Mouse (Mus musculus): ENCODE results near the gene Vwde. TPM values are rescaled to one million over a fixed set of nuclear protein-coding genes. Genes with fewer than 3 reads are reported as not detected.

Vwde gene
- polyA plus RNA-seq, 1 experiment from 2014 or later, result 0.04 TPM

DNA sequence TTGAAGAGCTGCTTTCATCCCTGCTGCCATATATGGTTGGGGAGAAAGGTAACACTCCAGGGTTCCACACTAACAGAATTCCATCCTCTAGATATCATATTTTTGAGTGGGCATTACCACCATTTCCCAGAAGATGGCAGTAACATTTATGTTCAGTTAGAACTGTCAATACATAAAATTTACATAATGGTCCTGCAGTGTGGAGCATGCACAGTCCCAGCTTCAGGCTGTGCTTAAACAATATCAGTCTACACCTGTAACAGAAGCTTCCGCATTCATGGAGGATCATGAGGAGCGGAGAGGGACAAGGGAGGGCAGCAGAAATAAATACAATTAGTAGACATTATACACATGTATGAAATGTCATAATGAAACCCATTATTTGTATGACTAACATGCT is 65.3 kb downstream of the Vwde start:
- 92% methylated on average over 2 of the region's 2 CpGs for WGBS

DNA sequence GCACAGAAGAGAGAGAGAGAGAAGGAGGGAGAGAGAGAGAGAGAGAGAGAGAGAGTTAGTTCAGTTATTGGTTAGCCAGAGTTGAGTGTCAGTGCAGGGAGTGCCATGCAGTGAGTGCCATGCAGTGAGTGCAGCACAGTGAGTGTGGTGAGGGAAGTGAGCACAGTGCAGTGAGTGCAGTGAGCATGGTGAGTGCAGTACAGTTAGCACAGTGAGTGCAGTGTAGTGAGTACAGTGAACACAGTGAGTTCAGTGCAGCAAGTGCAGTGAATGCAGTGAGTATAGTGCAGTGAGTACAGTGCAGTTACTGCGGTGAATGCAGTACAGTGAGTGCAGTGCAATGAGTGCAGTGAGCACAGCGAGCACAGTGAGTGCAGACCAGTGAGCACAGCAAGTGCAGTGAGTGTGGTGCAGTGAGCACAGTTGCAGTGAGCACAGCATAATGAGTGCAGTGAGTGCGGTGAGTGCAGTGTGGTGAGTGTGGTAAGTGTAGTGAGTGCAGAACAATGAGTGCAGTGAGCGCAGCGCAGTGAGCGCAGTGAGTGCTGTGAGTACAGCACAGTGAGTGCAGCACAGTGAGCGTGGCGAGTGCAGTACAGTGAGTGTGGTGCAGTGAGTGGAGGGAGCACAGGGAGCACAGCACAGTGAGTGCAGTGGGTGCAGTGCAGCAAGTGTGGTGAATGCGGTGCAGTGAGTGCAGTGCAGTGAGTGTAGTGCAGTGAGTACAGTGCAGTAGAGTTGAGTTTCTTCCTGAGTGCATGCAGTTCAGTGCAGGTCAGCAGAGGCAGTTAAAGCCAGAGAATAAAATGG is 70.7 kb downstream of the Vwde start:
- no peak overlapping the region for H3K4me3 ChIP-seq (replicated peaks; ENCODE audit: low read length)
- 96% methylated on average over 9 of the region's 9 CpGs for WGBS
- no peak overlapping the region for H3K9ac ChIP-seq (replicated peaks; ENCODE audit: low read depth, low read length)
- H3K9me3 ChIP-seq (ENCODE audit: control insufficient read depth, low read length), result peaks cover 3% of the 10 kb centered on the region; the same call in 1 of the 2 replicates
- no peaks in the 10 kb centered on the region for H3K27me3 ChIP-seq (replicated peaks; ENCODE audit: control insufficient read depth, insufficient read depth, low read length)
- H3K27ac ChIP-seq (ENCODE audit: low read length), result no peak overlapping the region
- peak; percentile 40; the same call in 1 of the 2 replicates for ATAC-seq
- H3K36me3 ChIP-seq (ENCODE audit: control insufficient read depth, insufficient read depth), result no peaks in the 10 kb centered on the region
- no peaks in the 10 kb centered on the region for H3K4me1 ChIP-seq (replicated peaks; ENCODE audit: control insufficient read depth, insufficient read depth, low read length)
- no peak overlapping the region for H3K4me2 ChIP-seq (ENCODE audit: low read length)

More for the DNA sequence above, 65.3 kb downstream of the Vwde start:
- no peaks in the 10 kb centered on the region for H3K27me3 ChIP-seq (replicated peaks; ENCODE audit: control insufficient read depth, insufficient read depth, low read length)
- no peak overlapping the region for H3K27ac ChIP-seq (ENCODE audit: low read length)
- H3K9ac ChIP-seq (replicated peaks; ENCODE audit: low read depth, low read length), result no peak overlapping the region
- ATAC-seq, result peak; percentile 63
- no peaks in the 10 kb centered on the region for H3K4me1 ChIP-seq (replicated peaks; ENCODE audit: control insufficient read depth, insufficient read depth, low read length)
- H3K36me3 ChIP-seq (ENCODE audit: control insufficient read depth, insufficient read depth), result no peaks in the 10 kb centered on the region
- H3K9me3 ChIP-seq (ENCODE audit: control insufficient read depth, low read length), result no peaks in the 10 kb centered on the region
- no peak overlapping the region for H3K4me2 ChIP-seq (ENCODE audit: low read length)
- no peak overlapping the region for H3K4me3 ChIP-seq (replicated peaks; ENCODE audit: low read length)

DNA sequence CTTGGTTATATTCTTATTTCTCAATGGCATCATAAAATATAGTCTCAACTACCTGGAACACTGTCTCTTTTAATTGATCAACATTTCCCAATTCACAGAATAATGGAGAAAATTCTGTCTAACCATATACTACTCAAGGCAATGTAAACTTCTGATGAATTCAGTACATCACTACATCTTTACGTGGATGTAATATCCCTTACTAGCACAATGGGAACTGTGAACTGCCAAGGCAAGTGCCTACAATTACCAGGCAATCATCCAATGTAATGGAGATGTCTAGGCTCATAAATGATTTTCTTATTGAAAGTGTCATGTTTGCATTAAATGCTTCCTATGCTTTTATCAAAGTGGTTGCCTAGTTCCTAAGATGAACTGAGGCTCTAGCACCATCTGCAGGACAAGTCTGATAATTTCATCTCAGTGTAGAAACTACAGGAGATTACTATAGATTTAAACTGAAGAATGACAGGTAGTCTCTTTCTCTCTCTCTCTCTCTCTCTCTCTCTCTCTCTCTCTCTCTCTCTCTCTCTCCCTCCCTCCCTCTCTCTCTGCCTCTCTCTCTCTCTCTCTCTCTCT is 72.6 kb downstream of the Vwde start:
- Histone ChIP-seq H3K4me1 (replicated peaks; ENCODE audit: control insufficient read depth, insufficient read depth, low read length) (no peaks in the 10 kb centered on the region), H3K4me2 (ENCODE audit: low read length) (no peak overlapping the region), H3K27me3 (replicated peaks; ENCODE audit: control insufficient read depth, insufficient read depth, low read length) (no peaks in the 10 kb centered on the region), H3K4me3 (replicated peaks; ENCODE audit: low read length) (no peak overlapping the region), H3K9ac (replicated peaks; ENCODE audit: low read depth, low read length) (no peak overlapping the region), H3K27ac (ENCODE audit: low read length) (no peak overlapping the region), H3K9me3 (ENCODE audit: control insufficient read depth, low read length) (peaks cover 3% of the 10 kb centered on the region; the same call in 1 of the 2 replicates), H3K36me3 (ENCODE audit: control insufficient read depth, insufficient read depth) (no peaks in the 10 kb centered on the region)
- 64% methylated on average over 1 of the region's 1 CpGs for WGBS
- ATAC-seq, result peak; percentile 77

DNA sequence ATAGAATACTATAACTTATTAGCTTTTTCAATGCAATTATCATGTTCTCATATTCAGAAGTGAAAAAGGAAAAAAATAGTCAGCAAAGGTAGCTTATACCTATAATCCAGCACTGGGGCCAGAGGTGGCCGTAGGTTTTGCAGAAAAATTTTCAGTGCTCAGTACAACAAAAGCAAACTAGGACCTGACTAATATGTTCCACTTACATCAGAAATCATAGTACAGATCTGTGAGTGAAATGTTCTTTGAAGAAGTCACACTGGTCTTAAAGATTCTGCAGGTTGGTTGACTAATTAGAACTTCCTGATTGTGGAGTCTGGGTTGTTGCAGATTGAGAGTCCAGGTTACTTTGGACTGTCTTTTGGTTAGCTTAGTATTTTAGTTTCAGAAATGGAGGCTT is 87.5 kb downstream of the Vwde start:
- Histone ChIP-seq H3K27ac (ENCODE audit: low read length) (no peak overlapping the region), H3K4me1 (replicated peaks; ENCODE audit: control insufficient read depth, insufficient read depth, low read length) (no peaks in the 10 kb centered on the region), H3K27me3 (replicated peaks; ENCODE audit: control insufficient read depth, insufficient read depth, low read length) (no peaks in the 10 kb centered on the region), H3K9me3 (ENCODE audit: control insufficient read depth, low read length) (no peaks in the 10 kb centered on the region), H3K9ac (replicated peaks; ENCODE audit: low read depth, low read length) (no peak overlapping the region), H3K4me3 (replicated peaks; ENCODE audit: low read length) (no peak overlapping the region), H3K4me2 (ENCODE audit: low read length) (no peak overlapping the region), H3K36me3 (ENCODE audit: control insufficient read depth, insufficient read depth) (no peaks in the 10 kb centered on the region)
- 100% methylated on average over 1 of the region's 1 CpGs for WGBS
- ATAC-seq, result no peak

DNA sequence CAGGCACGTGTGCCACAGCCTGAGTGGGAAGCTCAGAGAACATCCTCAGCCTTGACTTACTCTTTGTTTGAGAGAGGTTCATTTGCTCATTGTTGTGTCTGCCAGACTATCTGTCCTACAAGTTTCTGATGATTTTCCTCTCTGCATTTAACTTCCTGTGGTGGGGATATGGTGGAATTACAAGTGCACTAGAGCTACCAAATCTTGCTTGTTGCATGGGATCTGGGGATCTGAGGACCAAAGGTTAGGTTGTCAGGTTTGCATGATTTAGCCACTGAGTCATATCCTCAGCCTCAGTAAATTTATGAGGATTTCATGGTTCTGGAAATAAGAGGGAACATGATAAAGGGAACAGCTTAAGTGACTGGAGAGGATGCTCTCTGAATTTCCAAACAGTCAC is 116.1 kb downstream of the Vwde start:
- Histone ChIP-seq H3K4me2 (ENCODE audit: low read length) (no peak overlapping the region), H3K9ac (replicated peaks; ENCODE audit: low read depth, low read length) (no peak overlapping the region), H3K9me3 (ENCODE audit: control insufficient read depth, low read length) (no peaks in the 10 kb centered on the region), H3K27ac (ENCODE audit: low read length) (no peak overlapping the region), H3K27me3 (replicated peaks; ENCODE audit: control insufficient read depth, insufficient read depth, low read length) (no peaks in the 10 kb centered on the region), H3K4me3 (replicated peaks; ENCODE audit: low read length) (no peak overlapping the region), H3K4me1 (replicated peaks; ENCODE audit: control insufficient read depth, insufficient read depth, low read length) (no peaks in the 10 kb centered on the region), H3K36me3 (ENCODE audit: control insufficient read depth, insufficient read depth) (no peaks in the 10 kb centered on the region)
- 77% methylated on average over 1 of the region's 1 CpGs for WGBS
- no peak for ATAC-seq

Other genes with a start within 250 kb of the Vwde start
- gene Tmem106b, start 155.2 kb downstream of the Vwde start, polyA plus RNA-seq (2015; fragmentation: Nextera tagmentation; extraction: Ambion mirVana), result 34.2 and 40.8 TPM in 2 replicates